In genomic region chr2:166399140-166399830, GRCm38 (mm10) we compare ENCODE assay signal across 9 mouse cellular contexts.
DNase-seq lines count a peak whose midpoint lies in the region; ATAC-seq and TF ChIP-seq lines count a peak whose summit lies in the region.
"Had no signal": no experiment of that assay in that cellular context is flagged by ENCODE, and none has a peak within 500 bp of the region (broad histone marks: within the 10 kb centered on the region; RNA-seq: fewer than 3 reads in every experiment).

No protein-coding gene starts in this region.

- peaks cover 28% of the 10 kb centered on the region; the same call in 1 of the 2 replicates for H3K27me3 ChIP-seq in hindbrain, embryonic 10.5 days (ENCODE audit: insufficient read depth, poor library complexity, severe bottlenecking)
- no peaks in the 10 kb centered on the region; the same call in 1 of the 2 replicates for H3K27me3 ChIP-seq in hindbrain, postnatal 0 days (ENCODE audit: insufficient read depth, low read length)
- no peaks in the 10 kb centered on the region for H3K27me3 ChIP-seq in heart, embryonic 15.5 days
- no peaks in the 10 kb centered on the region for H3K27me3 ChIP-seq in limb, embryonic 12.5 days
- H3K27me3 ChIP-seq in forebrain, embryonic 13.5 days, result peaks cover 18% of the 10 kb centered on the region; the same call in 1 of the 2 replicates

- WGBS in hindbrain, embryonic 10.5 days, result 26% methylated on average over 6 of the region's 6 CpGs
- WGBS in hindbrain, postnatal 0 days, result 24% methylated on average over 6 of the region's 6 CpGs
- 8% methylated on average over 6 of the region's 6 CpGs for WGBS in heart, embryonic 15.5 days
- 10% methylated on average over 6 of the region's 6 CpGs for WGBS in limb, embryonic 12.5 days
- WGBS in forebrain, embryonic 13.5 days, result 43% methylated on average over 6 of the region's 6 CpGs

- ATAC-seq in hindbrain, postnatal 0 days, result no peak
- ATAC-seq in heart, embryonic 15.5 days (replicated peaks; ENCODE audit: insufficient number of reproducible peaks, insufficient read depth, low FRiP score, low read depth), result peak; percentile 71
- peak; percentile 16; the same call in 1 of the 2 replicates for ATAC-seq in limb, embryonic 12.5 days (ENCODE audit: insufficient number of reproducible peaks, insufficient read depth, low FRiP score, low TSS enrichment, low read depth)
- ATAC-seq in forebrain, embryonic 13.5 days, result no peak

- no peak for DNase-seq in hindbrain, embryonic 10.5 days (ENCODE audit: low spot score)
- DNase-seq in hindbrain, postnatal 0 days (ENCODE audit: low spot score), result no peak
- peak; percentile 66 for DNase-seq in adrenal gland, adult 8-10 months
- no peak for DNase-seq in right cerebral cortex, adult 18-20 months
- DNase-seq in gastrocnemius, postnatal 25 days, result no peak

- no peak overlapping the region for H3K4me3 ChIP-seq in hindbrain, embryonic 10.5 days
- H3K4me3 ChIP-seq in hindbrain, postnatal 0 days (ENCODE audit: low read length), result no peak overlapping the region
- H3K4me3 ChIP-seq in heart, embryonic 15.5 days, result no peak overlapping the region
- H3K4me3 ChIP-seq in limb, embryonic 12.5 days (replicated peaks), result no peak overlapping the region
- no peak overlapping the region for H3K4me3 ChIP-seq in forebrain, embryonic 13.5 days

- no peaks in the 10 kb centered on the region for H3K36me3 ChIP-seq in hindbrain, embryonic 10.5 days
- H3K36me3 ChIP-seq in hindbrain, postnatal 0 days (ENCODE audit: insufficient read depth, low read length), result no peaks in the 10 kb centered on the region
- no peaks in the 10 kb centered on the region for H3K36me3 ChIP-seq in heart, embryonic 15.5 days
- no peaks in the 10 kb centered on the region for H3K36me3 ChIP-seq in limb, embryonic 12.5 days
- H3K36me3 ChIP-seq in forebrain, embryonic 13.5 days (ENCODE audit: poor library complexity, severe bottlenecking), result no peaks in the 10 kb centered on the region
- H3K36me3 ChIP-seq: G1E had no signal

- H3K4me2 ChIP-seq in hindbrain, postnatal 0 days (ENCODE audit: low read depth, low read length), result no peak overlapping the region
- H3K4me2 ChIP-seq in heart, embryonic 15.5 days, result no peak overlapping the region
- peak overlapping the region; percentile 13; the same call in 1 of the 2 replicates for H3K4me2 ChIP-seq in limb, embryonic 12.5 days
- H3K4me2 ChIP-seq in forebrain, embryonic 13.5 days, result no peak overlapping the region

- no peak for TF ChIP-seq CTCF in hindbrain, postnatal 0 days (IDR thresholded peaks at IDR 0.05; ENCODE audit: low read depth)

- H3K27ac ChIP-seq in hindbrain, embryonic 10.5 days, result peak overlapping the region; percentile 64
- no peak overlapping the region for H3K27ac ChIP-seq in hindbrain, postnatal 0 days
- peak overlapping the region; percentile 96 for H3K27ac ChIP-seq in heart, embryonic 15.5 days
- H3K27ac ChIP-seq in limb, embryonic 12.5 days, result peak overlapping the region; percentile 92
- H3K27ac ChIP-seq in forebrain, embryonic 13.5 days, result no peak overlapping the region

- no peaks in the 10 kb centered on the region for H3K9me3 ChIP-seq in hindbrain, embryonic 10.5 days
- H3K9me3 ChIP-seq in hindbrain, postnatal 0 days (ENCODE audit: low read length), result no peaks in the 10 kb centered on the region
- H3K9me3 ChIP-seq in heart, embryonic 15.5 days (replicated peaks), result no peaks in the 10 kb centered on the region
- H3K9me3 ChIP-seq in limb, embryonic 12.5 days, result no peaks in the 10 kb centered on the region
- no peaks in the 10 kb centered on the region for H3K9me3 ChIP-seq in forebrain, embryonic 13.5 days (replicated peaks)

- H3K9ac ChIP-seq in hindbrain, postnatal 0 days (replicated peaks; ENCODE audit: low read length), result no peak overlapping the region
- no peak overlapping the region for H3K9ac ChIP-seq in heart, embryonic 15.5 days
- peak overlapping the region; percentile 40 for H3K9ac ChIP-seq in limb, embryonic 12.5 days (replicated peaks)
- H3K9ac ChIP-seq in forebrain, embryonic 13.5 days, result no peak overlapping the region

- peaks cover 54% of the 10 kb centered on the region for H3K4me1 ChIP-seq in hindbrain, embryonic 10.5 days (replicated peaks)
- peaks cover 11% of the 10 kb centered on the region for H3K4me1 ChIP-seq in hindbrain, postnatal 0 days (ENCODE audit: insufficient read depth, low read length)
- H3K4me1 ChIP-seq in heart, embryonic 15.5 days (replicated peaks), result peaks cover 63% of the 10 kb centered on the region
- peaks cover 48% of the 10 kb centered on the region for H3K4me1 ChIP-seq in limb, embryonic 12.5 days (replicated peaks)
- peaks cover 19% of the 10 kb centered on the region for H3K4me1 ChIP-seq in forebrain, embryonic 13.5 days

Comparison
In these comparisons a context has a peak if more than half of its experiments do, and no peak if none do; other contexts are left out.
1. H3K27ac ChIP-seq: peak in hindbrain, embryonic 10.5 days (single experiment), heart, embryonic 15.5 days (single experiment) and limb, embryonic 12.5 days (single experiment); none in hindbrain, postnatal 0 days (single experiment) and forebrain, embryonic 13.5 days (single experiment).
2. ATAC-seq: peak in heart, embryonic 15.5 days (single experiment) and limb, embryonic 12.5 days (single experiment); none in hindbrain, postnatal 0 days (single experiment) and forebrain, embryonic 13.5 days (single experiment).